Mouse (Mus musculus) lung, adult 2 months (tissue): Measurements from ENCODE around the gene Fbxw7.

Source experiments
- CTCF ChIP-seq: fragments of 200-500 bp; IDR thresholded peaks from 2 replicates; pipeline ENCODE4 v1.5.1; 2011; ENCODE audit warnings: mild to moderate bottlenecking, low read length, control low read depth; ENCODE audit not compliant: insufficient read depth
- POLR2A ChIP-seq: fragments of 200-500 bp; IDR thresholded peaks from 2 replicates; pipeline ENCODE4 v1.6.1; 2011; ENCODE audit warnings: low read depth, mild to moderate bottlenecking, control low read depth, low read length, borderline replicate concordance; ENCODE audit errors: extremely low read depth

- TF ChIP-seq CTCF (no peak), POLR2A (no peak)
Observed at GRCm38 (mm10) chr3:84775577-84775976, 39.5 kb upstream of the Fbxw7 start.
